ENCODE assay signal across 9 mouse cellular contexts in the genomic region with DNA sequence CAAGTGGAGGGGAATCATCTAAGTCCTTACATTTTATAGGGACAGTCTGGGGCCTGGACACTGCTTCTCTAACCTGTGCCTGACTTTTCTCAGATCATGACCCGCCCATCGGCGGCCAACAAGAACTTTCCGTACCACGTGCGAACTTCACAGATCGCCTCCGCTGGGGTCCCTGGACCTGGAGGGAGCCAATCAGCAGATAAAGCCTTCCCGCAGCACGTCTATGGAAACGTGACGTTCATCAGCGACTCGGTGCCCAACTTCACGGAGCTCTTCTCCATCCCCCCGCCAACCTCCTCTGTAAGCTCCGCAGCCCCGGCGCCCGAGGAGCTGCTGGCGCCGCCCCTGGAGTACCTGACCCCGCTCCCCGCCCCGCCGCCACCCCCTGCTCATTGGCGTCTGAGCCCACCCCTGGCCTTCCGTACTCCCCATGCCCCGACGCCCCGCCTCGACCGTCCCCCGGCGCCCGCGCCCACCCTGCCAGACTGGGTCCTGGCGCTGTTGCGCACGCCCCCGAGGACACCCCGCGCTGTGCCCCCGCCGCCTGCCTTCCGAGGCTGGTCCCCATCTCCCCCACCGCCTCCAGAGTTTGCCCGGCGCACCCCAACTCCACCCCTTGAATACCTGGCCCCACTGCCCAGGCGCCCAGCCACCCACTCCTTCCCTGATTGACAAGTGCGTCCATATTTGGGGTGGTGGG. TPM values are rescaled to one million over a fixed set of nuclear protein-coding genes. Genes with fewer than 3 reads are reported as not detected.
DNase-seq lines count a peak whose midpoint lies in the region; ATAC-seq lines count a peak whose summit lies in the region.
"Had no signal": no experiment of that assay in that cellular context is flagged by ENCODE, and none has a peak within 500 bp of the region (broad histone marks: within the 10 kb centered on the region; RNA-seq: fewer than 3 reads in every experiment).

No protein-coding gene starts in this region.

- no peaks in the 10 kb centered on the region for H3K36me3 ChIP-seq in heart, embryonic 15.5 days
- no peaks in the 10 kb centered on the region for H3K36me3 ChIP-seq in hindbrain, embryonic 11.5 days (ENCODE audit: control insufficient read depth, insufficient read depth, low read length)
- peaks cover 10% of the 10 kb centered on the region; the same call in 1 of the 2 replicates for H3K36me3 ChIP-seq in midbrain, embryonic 13.5 days

- peaks cover 57% of the 10 kb centered on the region for H3K27me3 ChIP-seq in heart, embryonic 15.5 days
- peaks cover 38% of the 10 kb centered on the region for H3K27me3 ChIP-seq in hindbrain, embryonic 11.5 days (ENCODE audit: control insufficient read depth, insufficient read depth, low read length)
- peaks cover 51% of the 10 kb centered on the region for H3K27me3 ChIP-seq in midbrain, embryonic 13.5 days

- H3K4me3 ChIP-seq in heart, embryonic 15.5 days = peak overlapping the region; percentile 68
- peak overlapping the region; percentile 22 for H3K4me3 ChIP-seq in brown adipose tissue, adult 24 weeks (ENCODE audit: insufficient read depth, low read depth, low read length)
- peak overlapping the region; percentile 41 for H3K4me3 ChIP-seq in hindbrain, embryonic 11.5 days (ENCODE audit: low read depth, low read length)
- peak overlapping the region; percentile 73 for H3K4me3 ChIP-seq in midbrain, embryonic 13.5 days (replicated peaks)

- H3K9me3 ChIP-seq in heart, embryonic 15.5 days (replicated peaks) = no peaks in the 10 kb centered on the region
- no peaks in the 10 kb centered on the region for H3K9me3 ChIP-seq in hindbrain, embryonic 11.5 days (ENCODE audit: control insufficient read depth, low read length)
- no peaks in the 10 kb centered on the region for H3K9me3 ChIP-seq in midbrain, embryonic 13.5 days

- ATAC-seq in heart, embryonic 15.5 days (replicated peaks; ENCODE audit: insufficient number of reproducible peaks, insufficient read depth, low FRiP score, low read depth) = no peak
- no peak for ATAC-seq in hindbrain, embryonic 11.5 days (ENCODE audit: low FRiP score)
- ATAC-seq in midbrain, embryonic 13.5 days = no peak

- no peak overlapping the region for H3K27ac ChIP-seq in heart, embryonic 15.5 days
- H3K27ac ChIP-seq in brown adipose tissue, adult 24 weeks (replicated peaks; ENCODE audit: low read depth, low read length) = no peak overlapping the region
- no peak overlapping the region for H3K27ac ChIP-seq in hindbrain, embryonic 11.5 days (ENCODE audit: low read depth, low read length)
- no peak overlapping the region for H3K27ac ChIP-seq in midbrain, embryonic 13.5 days

- WGBS in heart, embryonic 15.5 days = 2% methylated on average over 51 of the region's 51 CpGs
- WGBS in hindbrain, embryonic 11.5 days = under 1% methylated on average over 51 of the region's 51 CpGs
- WGBS in midbrain, embryonic 13.5 days = 1% methylated on average over 51 of the region's 51 CpGs

- H3K4me2 ChIP-seq in heart, embryonic 15.5 days = peak overlapping the region; percentile 91
- peak overlapping the region; percentile 78 for H3K4me2 ChIP-seq in hindbrain, embryonic 11.5 days (replicated peaks; ENCODE audit: low read depth, low read length)
- H3K4me2 ChIP-seq in midbrain, embryonic 13.5 days (replicated peaks) = peak overlapping the region; percentile 66

- peak overlapping the region; percentile 45; the same call in 1 of the 2 replicates for H3K9ac ChIP-seq in heart, embryonic 15.5 days
- H3K9ac ChIP-seq in hindbrain, embryonic 11.5 days (ENCODE audit: low read depth, low read length) = peak overlapping the region; percentile 52
- peak overlapping the region; percentile 62 for H3K9ac ChIP-seq in midbrain, embryonic 13.5 days (replicated peaks)

- H3K4me1 ChIP-seq in heart, embryonic 15.5 days (replicated peaks) = peaks cover 29% of the 10 kb centered on the region
- peaks cover 6% of the 10 kb centered on the region for H3K4me1 ChIP-seq in brown adipose tissue, adult 24 weeks (ENCODE audit: control insufficient read depth, insufficient read depth, insufficient read length, low read length)
- peaks cover 10% of the 10 kb centered on the region for H3K4me1 ChIP-seq in hindbrain, embryonic 11.5 days (replicated peaks; ENCODE audit: control insufficient read depth, insufficient read depth, low read length)
- H3K4me1 ChIP-seq in midbrain, embryonic 13.5 days (replicated peaks) = peaks cover 38% of the 10 kb centered on the region

- DNase-seq in heart, postnatal 4 days = no peak
- DNase-seq in hindbrain, embryonic 11.5 days (ENCODE audit: low spot score) = peak; percentile 32
- DNase-seq in right cerebral cortex, adult 2 months (ENCODE audit: low spot score in 2 of 2) = no peak
- DNase-seq in left cerebral cortex, adult 8-10 months (ENCODE audit: low spot score in 2 of 2) = no peak
- no peak for DNase-seq in spleen, adult 18-20 months

RNA-seq across cellular contexts. Expression of a gene that starts 2.2 kb away (rescaled TPM):
- polyA plus RNA-seq in heart, embryonic 15.5 days (2015; fragmentation: Nextera tagmentation; extraction: Ambion mirVana) = 6.2 and 9.4 TPM in 2 replicates
- 10 to 100 TPM; 26.2 to 29.3 TPM for total RNA-seq in heart, postnatal 4 days (2021)
- polyA plus RNA-seq in brown adipose tissue, adult 24 weeks (2012; ENCODE audit: insufficient read depth, insufficient read length, missing spikeins) = 12.7 and 14.3 TPM in 2 replicates
- polyA plus RNA-seq in hindbrain, embryonic 11.5 days (2014; fragmentation: Nextera tagmentation; extraction: Ambion mirVana) = 10.9 and 11.3 TPM in 2 replicates
- 18.9 and 19.8 TPM in 2 replicates for polyA plus RNA-seq in midbrain, embryonic 13.5 days (2015; fragmentation: Nextera tagmentation; extraction: Ambion mirVana)
- total RNA-seq in left cerebral cortex, adult 8-10 months (2022) = 100 to 1,000 TPM in 3 of 4 experiments, 10 to 100 TPM in 1; 99.2 to 109 (median 104) TPM

RNA-seq across cellular contexts. Expression of a gene that starts 8.8 kb away (rescaled TPM):
- 0.05 and 0.27 TPM in 2 replicates for polyA plus RNA-seq in heart, embryonic 15.5 days (2015; fragmentation: Nextera tagmentation; extraction: Ambion mirVana)
- total RNA-seq in heart, postnatal 4 days (2021) = not detected
- polyA plus RNA-seq in brown adipose tissue, adult 24 weeks (2012; ENCODE audit: insufficient read depth, insufficient read length, missing spikeins) = not detected in 2 replicates
- 9.9 and 10.6 TPM in 2 replicates for polyA plus RNA-seq in hindbrain, embryonic 11.5 days (2014; fragmentation: Nextera tagmentation; extraction: Ambion mirVana)
- polyA plus RNA-seq in midbrain, embryonic 13.5 days (2015; fragmentation: Nextera tagmentation; extraction: Ambion mirVana) = 41.1 and 47.1 TPM in 2 replicates
- total RNA-seq in left cerebral cortex, adult 8-10 months (2022) = 10 to 100 TPM; 40.7 to 46.5 (median 42.0) TPM
- polyA plus RNA-seq: spleen, adult 2 months had no signal

RNA-seq across cellular contexts. Expression of a gene that starts 13.5 kb away (rescaled TPM):
- 0.10 and 0.15 TPM in 2 replicates for polyA plus RNA-seq in heart, embryonic 15.5 days (2015; fragmentation: Nextera tagmentation; extraction: Ambion mirVana)
- total RNA-seq in heart, postnatal 4 days (2021) = not detected
- not detected in 2 replicates for polyA plus RNA-seq in brown adipose tissue, adult 24 weeks (2012; ENCODE audit: insufficient read depth, insufficient read length, missing spikeins)
- 0.86 and 1.3 TPM in 2 replicates for polyA plus RNA-seq in hindbrain, embryonic 11.5 days (2014; fragmentation: Nextera tagmentation; extraction: Ambion mirVana)
- 2.1 and 3.1 TPM in 2 replicates for polyA plus RNA-seq in midbrain, embryonic 13.5 days (2015; fragmentation: Nextera tagmentation; extraction: Ambion mirVana)
- total RNA-seq in left cerebral cortex, adult 8-10 months (2022) = not detected
- polyA plus RNA-seq: spleen, adult 2 months had no signal

RNA-seq across cellular contexts. Expression of a gene that starts 17.0 kb away (rescaled TPM):
- polyA plus RNA-seq in heart, embryonic 15.5 days (2015; fragmentation: Nextera tagmentation; extraction: Ambion mirVana) = 103 and 119 TPM in 2 replicates
- total RNA-seq in heart, postnatal 4 days (2021) = 10 to 100 TPM; 37.5 to 38.4 TPM
- 1.6 and 4.8 TPM in 2 replicates for polyA plus RNA-seq in brown adipose tissue, adult 24 weeks (2012; ENCODE audit: insufficient read depth, insufficient read length, missing spikeins)
- 335 and 344 TPM in 2 replicates for polyA plus RNA-seq in hindbrain, embryonic 11.5 days (2014; fragmentation: Nextera tagmentation; extraction: Ambion mirVana)
- 665 and 668 TPM in 2 replicates for polyA plus RNA-seq in midbrain, embryonic 13.5 days (2015; fragmentation: Nextera tagmentation; extraction: Ambion mirVana)
- total RNA-seq in left cerebral cortex, adult 8-10 months (2022) = 10 to 100 TPM; 29.5 to 38.7 (median 32.2) TPM

RNA-seq across cellular contexts. Expression of a gene that starts 47.3 kb away (rescaled TPM):
- 22.9 and 27.4 TPM in 2 replicates for polyA plus RNA-seq in heart, embryonic 15.5 days (2015; fragmentation: Nextera tagmentation; extraction: Ambion mirVana)
- total RNA-seq in heart, postnatal 4 days (2021) = 100 to 1,000 TPM; 108 to 109 TPM
- polyA plus RNA-seq in brown adipose tissue, adult 24 weeks (2012; ENCODE audit: insufficient read depth, insufficient read length, missing spikeins) = 25.2 and 31.3 TPM in 2 replicates
- polyA plus RNA-seq in hindbrain, embryonic 11.5 days (2014; fragmentation: Nextera tagmentation; extraction: Ambion mirVana) = 25.4 and 39.0 TPM in 2 replicates
- 37.6 and 44.2 TPM in 2 replicates for polyA plus RNA-seq in midbrain, embryonic 13.5 days (2015; fragmentation: Nextera tagmentation; extraction: Ambion mirVana)
- total RNA-seq in left cerebral cortex, adult 8-10 months (2022) = 100 to 1,000 TPM; 196 to 238 (median 227) TPM

Comparison
In these comparisons a context has a peak if more than half of its experiments do, and no peak if none do; other contexts are left out.
1. H3K4me3 ChIP-seq: peak in every context shown above with its lines; median percentile 73 in midbrain, embryonic 13.5 days; 68 in heart, embryonic 15.5 days; 41 in hindbrain, embryonic 11.5 days; 22 in brown adipose tissue, adult 24 weeks.